Comparison of ENCODE assay signal across 25 mouse cellular contexts in genomic region chr5:137091560-137091959, GRCm38 (mm10). TPM values are rescaled to one million over a fixed set of nuclear protein-coding genes. Genes with fewer than 3 reads are reported as not detected.
A peak's percentile ranks its signal among the peaks of the same experiment; 100 is the strongest.
DNase-seq lines count a peak whose midpoint lies in the region; ATAC-seq lines count a peak whose summit lies in the region.
"Had no signal": no experiment of that assay in that cellular context is flagged by ENCODE, and none has a peak within 500 bp of the region (broad histone marks: within the 10 kb centered on the region; RNA-seq: fewer than 3 reads in every experiment).

No protein-coding gene starts in this region.

- H3K27ac ChIP-seq in heart, embryonic 13.5 days (replicated peaks) = no peak overlapping the region
- peak overlapping the region; percentile 16; the same call in 1 of the 2 replicates for H3K27ac ChIP-seq in limb, embryonic 13.5 days
- H3K27ac ChIP-seq in forebrain, embryonic 15.5 days (replicated peaks) = no peak overlapping the region
- H3K27ac ChIP-seq: hindbrain, embryonic 15.5 days; liver, embryonic 13.5 days; midbrain, embryonic 12.5 days had no signal

- ATAC-seq in heart, embryonic 13.5 days (ENCODE audit: extremely low read depth, insufficient number of reproducible peaks, low FRiP score, low TSS enrichment) = no peak
- ATAC-seq in limb, embryonic 13.5 days (ENCODE audit: low FRiP score, low read depth) = no peak
- no peak for ATAC-seq in forebrain, embryonic 15.5 days (replicated peaks)
- ATAC-seq: forebrain, postnatal 0 days; intestine, postnatal 0 days; Patski had no signal

- peak overlapping the region; percentile 28; the same call in 1 of the 2 replicates for H3K9ac ChIP-seq in heart, embryonic 13.5 days
- H3K9ac ChIP-seq in limb, embryonic 13.5 days = no peak overlapping the region
- no peak overlapping the region for H3K9ac ChIP-seq in forebrain, embryonic 15.5 days (replicated peaks)
- H3K9ac ChIP-seq: forebrain, postnatal 0 days; hindbrain, embryonic 15.5 days; liver, embryonic 13.5 days; midbrain, embryonic 12.5 days had no signal

- H3K27me3 ChIP-seq in heart, embryonic 13.5 days (replicated peaks) = no peaks in the 10 kb centered on the region
- no peaks in the 10 kb centered on the region for H3K27me3 ChIP-seq in limb, embryonic 13.5 days
- H3K27me3 ChIP-seq in forebrain, embryonic 15.5 days = no peaks in the 10 kb centered on the region
- H3K27me3 ChIP-seq: hindbrain, embryonic 15.5 days; liver, embryonic 13.5 days; midbrain, embryonic 12.5 days; Patski had no signal

- intact Hi-C loops in heart, postnatal 10 days (cut with DNase I) = no loop called here
- intact Hi-C loops in left cerebral cortex, postnatal 14 days (cut with DNase I) = no loop called here

- no peak overlapping the region for H3K4me3 ChIP-seq in heart, embryonic 13.5 days
- H3K4me3 ChIP-seq in limb, embryonic 13.5 days = no peak overlapping the region
- H3K4me3 ChIP-seq in forebrain, embryonic 15.5 days = no peak overlapping the region
- H3K4me3 ChIP-seq: hindbrain, embryonic 15.5 days; liver, embryonic 13.5 days; midbrain, embryonic 12.5 days had no signal

- no peak overlapping the region for H3K4me2 ChIP-seq in heart, embryonic 13.5 days
- no peak overlapping the region for H3K4me2 ChIP-seq in limb, embryonic 13.5 days (replicated peaks)
- no peak overlapping the region for H3K4me2 ChIP-seq in forebrain, embryonic 15.5 days (replicated peaks)
- H3K4me2 ChIP-seq: hindbrain, embryonic 15.5 days; liver, embryonic 13.5 days; midbrain, embryonic 12.5 days had no signal

- H3K36me3 ChIP-seq in heart, embryonic 13.5 days = no peaks in the 10 kb centered on the region
- H3K36me3 ChIP-seq in limb, embryonic 13.5 days = no peaks in the 10 kb centered on the region
- H3K36me3 ChIP-seq in forebrain, embryonic 15.5 days = no peaks in the 10 kb centered on the region
- H3K36me3 ChIP-seq: hindbrain, embryonic 15.5 days; liver, embryonic 13.5 days; midbrain, embryonic 12.5 days had no signal

- no peaks in the 10 kb centered on the region for H3K9me3 ChIP-seq in heart, embryonic 13.5 days
- H3K9me3 ChIP-seq in limb, embryonic 13.5 days = no peaks in the 10 kb centered on the region
- H3K9me3 ChIP-seq in forebrain, embryonic 15.5 days = no peaks in the 10 kb centered on the region
- H3K9me3 ChIP-seq: hindbrain, embryonic 15.5 days; liver, embryonic 13.5 days had no signal

- no peak for DNase-seq in heart, postnatal 10 days
- DNase-seq in urinary bladder, postnatal 14 days (ENCODE audit: low spot score) = peak; percentile 29
- no peak for DNase-seq in urinary bladder, adult 2 months (ENCODE audit: low spot score)
- no peak for DNase-seq in left cerebral cortex, postnatal 14 days (ENCODE audit: low spot score in 2 of 2)
- DNase-seq in layer of hippocampus, postnatal 25 days (ENCODE audit: extremely low spot score in 1 of 2, low spot score in 1 of 2) = no peak
- DNase-seq: cerebellum, adult 9-11 months; embryo, embryonic 11 days; forebrain, postnatal 0 days; kidney, postnatal 10 days; liver, embryonic 13.5 days; lung, postnatal 14 days; right cerebral cortex, postnatal 4 days; thymus, adult 2 months had no signal

- 53% methylated on average over 6 of the region's 6 CpGs for WGBS in heart, embryonic 13.5 days
- 57% methylated on average over 6 of the region's 6 CpGs for WGBS in limb, embryonic 13.5 days
- WGBS in forebrain, embryonic 15.5 days = 64% methylated on average over 6 of the region's 6 CpGs

- H3K4me1 ChIP-seq in heart, embryonic 13.5 days = peaks cover 13% of the 10 kb centered on the region
- H3K4me1 ChIP-seq in limb, embryonic 13.5 days = no peaks in the 10 kb centered on the region
- H3K4me1 ChIP-seq in forebrain, embryonic 15.5 days = no peaks in the 10 kb centered on the region
- H3K4me1 ChIP-seq: hindbrain, embryonic 15.5 days; midbrain, embryonic 12.5 days had no signal

RNA-seq across cellular contexts. Expression of gene Serpine1, which starts 19.5 kb away (rescaled TPM):
- 0.74 and 0.92 TPM in 2 replicates for polyA plus RNA-seq in heart, embryonic 13.5 days (2015; fragmentation: Nextera tagmentation; extraction: Ambion mirVana)
- 10 to 100 TPM; 11.0 to 19.3 TPM for total RNA-seq in heart, postnatal 10 days (2021)
- 6.2 and 8.3 TPM in 2 replicates for polyA plus RNA-seq in urinary bladder, adult 2 months (2012; rRNA removed)
- polyA plus RNA-seq in limb, embryonic 13.5 days (2015; fragmentation: Nextera tagmentation; extraction: Ambion mirVana) = 0.28 and 0.83 TPM in 2 replicates
- 0.14 and 0.28 TPM in 2 replicates for polyA plus RNA-seq in forebrain, embryonic 15.5 days (2015; fragmentation: Nextera tagmentation; extraction: Ambion mirVana)
- 1 to 10 TPM in 1 of 2 experiments, under 1 TPM in 1; 0.76 to 1.3 TPM for total RNA-seq in left cerebral cortex, postnatal 14 days (2021)
- total RNA-seq in layer of hippocampus, postnatal 25 days (2021) = under 1 TPM; 0.27 to 0.52 TPM

RNA-seq across cellular contexts. Expression of gene Trim56, which starts 24.4 kb away (rescaled TPM):
- polyA plus RNA-seq in heart, embryonic 13.5 days (2015; fragmentation: Nextera tagmentation; extraction: Ambion mirVana) = 4.9 and 6.9 TPM in 2 replicates
- total RNA-seq in heart, postnatal 10 days (2021) = 10 to 100 TPM; 21.2 to 21.6 TPM
- polyA plus RNA-seq in urinary bladder, adult 2 months (2012; rRNA removed) = 5.7 and 11.9 TPM in 2 replicates
- polyA plus RNA-seq in limb, embryonic 13.5 days (2015; fragmentation: Nextera tagmentation; extraction: Ambion mirVana) = 6.9 and 7.5 TPM in 2 replicates
- polyA plus RNA-seq in forebrain, embryonic 15.5 days (2015; fragmentation: Nextera tagmentation; extraction: Ambion mirVana) = 3.4 and 3.7 TPM in 2 replicates
- 1 to 10 TPM; 3.3 to 3.7 TPM for total RNA-seq in left cerebral cortex, postnatal 14 days (2021)
- 1 to 10 TPM; 4.8 to 5.4 TPM for total RNA-seq in layer of hippocampus, postnatal 25 days (2021)

RNA-seq across cellular contexts. Expression of gene Ap1s1, which starts 45.6 kb away (rescaled TPM):
- polyA plus RNA-seq in heart, embryonic 13.5 days (2015; fragmentation: Nextera tagmentation; extraction: Ambion mirVana) = 140 and 147 TPM in 2 replicates
- total RNA-seq in heart, postnatal 10 days (2021) = 10 to 100 TPM; 59.7 to 65.0 TPM
- 96.2 and 118 TPM in 2 replicates for polyA plus RNA-seq in urinary bladder, adult 2 months (2012; rRNA removed)
- 156 and 159 TPM in 2 replicates for polyA plus RNA-seq in limb, embryonic 13.5 days (2015; fragmentation: Nextera tagmentation; extraction: Ambion mirVana)
- polyA plus RNA-seq in forebrain, embryonic 15.5 days (2015; fragmentation: Nextera tagmentation; extraction: Ambion mirVana) = 248 and 257 TPM in 2 replicates
- 100 to 1,000 TPM; 235 to 257 TPM for total RNA-seq in left cerebral cortex, postnatal 14 days (2021)
- 100 to 1,000 TPM; 262 to 327 TPM for total RNA-seq in layer of hippocampus, postnatal 25 days (2021)

RNA-seq across cellular contexts. Expression of gene Muc3, which starts 57.6 kb away (rescaled TPM):
- polyA plus RNA-seq in heart, embryonic 13.5 days (2015; fragmentation: Nextera tagmentation; extraction: Ambion mirVana) = 0.11 TPM in 1 of 2 replicates, not detected in the other
- not detected for total RNA-seq in heart, postnatal 10 days (2021)
- polyA plus RNA-seq in urinary bladder, adult 2 months (2012; rRNA removed) = not detected in 2 replicates
- not detected in 2 replicates for polyA plus RNA-seq in limb, embryonic 13.5 days (2015; fragmentation: Nextera tagmentation; extraction: Ambion mirVana)
- not detected in 2 replicates for polyA plus RNA-seq in forebrain, embryonic 15.5 days (2015; fragmentation: Nextera tagmentation; extraction: Ambion mirVana)
- not detected for total RNA-seq in left cerebral cortex, postnatal 14 days (2021)
- total RNA-seq in layer of hippocampus, postnatal 25 days (2021) = not detected
- total RNA-seq: forebrain, postnatal 0 days; gastrocnemius, adult 18-20 months; layer of hippocampus, adult 8-10 months had no signal
- polyA plus RNA-seq: C2C12; forebrain, postnatal 0 days; heart, postnatal 0 days; hindbrain, embryonic 15.5 days; liver, embryonic 13.5 days; midbrain, embryonic 12.5 days; neural tube, embryonic 14.5 days; Patski had no signal
